Mouse (Mus musculus): ENCODE measurements at regions not wholly inside any gene's neighbourhood (a gene's known extent, or its start where the extent isn't known, plus 50 kb on each side); places are given as distances from the start of the nearest gene placed in this dataset.

DNA sequence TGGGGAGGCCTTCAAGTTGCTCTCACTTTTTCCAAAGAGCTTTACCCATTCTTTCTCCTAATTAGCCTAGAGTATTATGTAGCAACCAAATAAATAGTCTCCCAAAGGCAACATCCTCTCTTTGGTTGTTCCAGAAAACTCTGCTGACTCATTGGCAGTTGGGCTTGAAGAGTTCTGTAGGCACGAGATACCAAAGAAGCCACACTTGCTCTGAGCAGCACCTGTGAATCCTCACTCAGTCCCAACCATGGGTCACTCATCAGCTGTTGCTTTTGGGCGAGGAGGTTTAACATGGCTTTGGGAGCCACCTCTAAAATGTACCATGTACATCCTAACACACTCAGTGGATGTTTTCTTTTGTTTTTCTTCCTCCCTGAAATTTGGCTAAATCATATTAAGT is 197.9 kb upstream of the Egfl6 start:
- no peaks in the 10 kb centered on the region for H3K27me3 ChIP-seq (ENCODE audit: control insufficient read depth)
- H3K9me3 ChIP-seq (ENCODE audit: control insufficient read depth, low read length): no peaks in the 10 kb centered on the region
- TF ChIP-seq GATA1 (IDR thresholded peaks at IDR 0.05; ENCODE audit: low read length): no peak
- TF ChIP-seq TAL1 (IDR thresholded peaks at IDR 0.05; ENCODE audit: low read length): no peak
- no peak overlapping the region for H3K4me3 ChIP-seq (replicated peaks)
- no peaks in the 10 kb centered on the region; the same call in none of the 2 replicates for H3K4me1 ChIP-seq (ENCODE audit: control insufficient read depth)
- H3K36me3 ChIP-seq (ENCODE audit: control insufficient read depth): no peaks in the 10 kb centered on the region

DNA sequence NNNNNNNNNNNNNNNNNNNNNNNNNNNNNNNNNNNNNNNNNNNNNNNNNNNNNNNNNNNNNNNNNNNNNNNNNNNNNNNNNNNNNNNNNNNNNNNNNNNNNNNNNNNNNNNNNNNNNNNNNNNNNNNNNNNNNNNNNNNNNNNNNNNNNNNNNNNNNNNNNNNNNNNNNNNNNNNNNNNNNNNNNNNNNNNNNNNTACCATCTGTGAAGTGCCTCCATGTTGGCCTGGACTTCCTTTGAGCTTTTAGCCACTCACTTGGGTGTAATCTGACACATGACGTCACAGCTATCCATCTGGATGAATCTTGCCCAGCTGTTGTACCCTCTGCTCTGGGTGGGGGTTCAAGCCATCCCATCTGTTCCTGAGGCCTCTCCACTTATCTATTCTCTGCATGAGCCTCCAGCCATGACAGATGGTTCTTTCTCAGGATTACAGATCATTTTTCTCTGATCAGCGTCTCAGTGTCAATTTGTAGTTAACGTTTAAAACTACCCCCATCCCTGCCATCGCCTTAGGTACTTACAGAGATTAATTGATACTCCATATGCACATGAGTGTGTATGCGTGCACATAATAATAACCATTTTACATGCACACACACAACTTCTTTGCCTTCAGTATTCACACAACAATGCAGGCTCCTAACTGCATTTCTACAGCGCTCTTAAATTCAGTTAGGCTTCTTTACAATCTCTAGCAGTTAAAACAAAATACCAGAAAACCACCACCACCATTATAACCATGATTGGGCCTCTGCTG is 194.0 kb upstream of the Egfl6 start:
- TF ChIP-seq TAL1 (IDR thresholded peaks at IDR 0.05; ENCODE audit: low read length) (no peak), GATA1 (IDR thresholded peaks at IDR 0.05; ENCODE audit: low read length) (no peak)
- Histone ChIP-seq H3K4me1 (ENCODE audit: control insufficient read depth) (no peaks in the 10 kb centered on the region; the same call in 1 of the 2 replicates), H3K27me3 (ENCODE audit: control insufficient read depth) (no peaks in the 10 kb centered on the region), H3K9me3 (ENCODE audit: control insufficient read depth, low read length) (no peaks in the 10 kb centered on the region), H3K36me3 (ENCODE audit: control insufficient read depth) (no peaks in the 10 kb centered on the region), H3K4me3 (replicated peaks) (no peak overlapping the region)

DNA sequence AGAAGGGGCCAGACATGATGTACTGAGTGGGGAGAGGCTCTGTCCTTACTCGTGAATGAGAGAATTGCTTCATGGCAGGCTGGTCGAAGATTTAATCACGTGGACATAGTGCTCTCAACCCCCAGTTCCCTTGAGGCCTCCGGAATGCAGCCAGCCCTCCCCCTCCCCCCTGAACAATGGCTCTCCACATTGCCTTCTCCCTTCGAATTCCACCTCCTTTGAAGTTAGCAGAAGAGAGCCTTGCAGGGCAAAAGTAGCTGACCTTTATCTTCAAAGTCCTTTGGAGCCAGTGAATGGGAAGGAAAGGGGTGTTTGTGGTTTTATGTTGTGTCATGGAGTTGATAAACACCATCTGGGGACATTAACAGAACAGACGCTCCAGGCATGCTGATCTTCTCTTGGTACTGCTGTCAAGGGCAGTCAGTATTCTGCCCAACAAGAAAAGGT is 187.9 kb upstream of the Egfl6 start:
- peaks cover 2% of the 10 kb centered on the region; the same call in 1 of the 2 replicates for H3K4me1 ChIP-seq (ENCODE audit: control insufficient read depth)
- TF ChIP-seq TAL1 (IDR thresholded peaks at IDR 0.05; ENCODE audit: low read length): no peak
- no peak for TF ChIP-seq GATA1 (IDR thresholded peaks at IDR 0.05; ENCODE audit: low read length)
- H3K9me3 ChIP-seq (ENCODE audit: control insufficient read depth, low read length): no peaks in the 10 kb centered on the region
- H3K36me3 ChIP-seq (ENCODE audit: control insufficient read depth): no peaks in the 10 kb centered on the region
- no peak overlapping the region for H3K4me3 ChIP-seq (replicated peaks)
- 0 out of 2 replicates have a peak, but pooled peaks cover 2% of the 10 kb centered on the region for H3K27me3 ChIP-seq (ENCODE audit: control insufficient read depth)

DNA sequence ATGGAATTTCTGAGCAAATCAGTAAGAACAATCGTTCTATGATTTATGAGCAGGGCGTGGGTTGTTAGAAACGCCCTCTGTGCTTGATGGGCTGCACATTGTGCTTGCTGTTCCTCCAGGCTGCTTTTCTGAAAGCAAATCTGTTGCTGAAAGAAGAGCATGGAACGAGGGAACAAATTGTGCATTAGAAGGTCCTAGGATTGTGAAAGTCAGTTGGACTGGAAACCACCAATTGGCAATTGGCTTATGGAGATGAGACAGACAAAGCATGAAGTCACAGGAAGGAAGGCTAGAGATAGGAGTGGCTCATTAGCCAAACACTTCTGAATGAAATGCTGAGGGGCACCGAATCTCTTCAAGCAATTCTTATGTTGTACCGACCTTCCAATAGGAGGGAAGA is 181.5 kb upstream of the Egfl6 start:
- Histone ChIP-seq H3K9me3 (ENCODE audit: control insufficient read depth, low read length) (no peaks in the 10 kb centered on the region), H3K27me3 (ENCODE audit: control insufficient read depth) (no peaks in the 10 kb centered on the region), H3K4me3 (replicated peaks) (no peak overlapping the region), H3K36me3 (ENCODE audit: control insufficient read depth) (no peaks in the 10 kb centered on the region), H3K4me1 (ENCODE audit: control insufficient read depth) (peaks cover 2% of the 10 kb centered on the region)
- no peak for TF ChIP-seq GATA1 (IDR thresholded peaks at IDR 0.05; ENCODE audit: low read length)
- TF ChIP-seq TAL1 (IDR thresholded peaks at IDR 0.05; ENCODE audit: low read length): no peak

DNA sequence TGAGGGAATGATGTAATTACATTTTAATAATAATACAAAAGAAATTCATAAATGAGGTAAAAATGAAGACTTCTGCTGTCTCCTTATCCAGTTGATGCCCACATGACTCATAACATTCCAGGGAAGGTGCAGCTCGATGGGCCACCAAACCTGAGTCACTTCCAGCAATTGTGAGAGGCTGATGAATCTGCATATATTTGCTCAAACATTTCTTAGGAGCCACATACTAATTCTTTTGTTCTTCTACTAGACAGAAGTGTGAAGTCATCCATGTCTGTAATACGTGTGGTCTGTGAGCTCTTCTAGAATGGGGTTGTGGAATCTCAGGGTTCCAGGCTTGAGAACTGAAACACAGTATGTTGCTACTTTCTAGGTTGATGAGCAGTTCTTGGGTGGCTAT is 180.1 kb upstream of the Egfl6 start:
- Histone ChIP-seq H3K36me3 (ENCODE audit: control insufficient read depth) (no peaks in the 10 kb centered on the region), H3K4me3 (replicated peaks) (no peak overlapping the region), H3K4me1 (ENCODE audit: control insufficient read depth) (peaks cover 2% of the 10 kb centered on the region), H3K9me3 (ENCODE audit: control insufficient read depth, low read length) (no peaks in the 10 kb centered on the region), H3K27me3 (ENCODE audit: control insufficient read depth) (no peaks in the 10 kb centered on the region)
- TF ChIP-seq GATA1 (IDR thresholded peaks at IDR 0.05; ENCODE audit: low read length) (no peak), TAL1 (IDR thresholded peaks at IDR 0.05; ENCODE audit: low read length) (no peak)

DNA sequence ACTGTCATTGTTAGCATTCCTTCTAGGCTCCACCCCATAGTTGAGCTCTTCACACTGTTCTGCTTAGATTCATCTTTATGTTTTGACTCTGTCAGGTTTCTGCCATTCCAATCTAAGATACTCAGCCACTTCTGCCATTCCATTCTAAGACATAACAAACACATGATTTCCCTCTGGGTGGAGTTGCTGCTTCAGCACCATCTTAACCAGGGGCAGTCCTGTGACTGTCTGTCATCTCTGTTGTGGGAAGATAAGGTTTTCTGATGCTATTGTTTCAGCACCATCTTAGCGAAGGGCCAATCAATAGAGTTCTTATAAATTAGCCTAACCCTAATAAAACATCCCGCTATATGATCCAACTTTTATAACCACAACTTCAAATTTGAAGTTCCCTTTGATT is 176.6 kb upstream of the Egfl6 start:
- H3K36me3 ChIP-seq (ENCODE audit: control insufficient read depth): no peaks in the 10 kb centered on the region
- H3K4me1 ChIP-seq (ENCODE audit: control insufficient read depth): peaks cover 2% of the 10 kb centered on the region
- no peaks in the 10 kb centered on the region for H3K9me3 ChIP-seq (ENCODE audit: control insufficient read depth, low read length)
- TF ChIP-seq GATA1 (IDR thresholded peaks at IDR 0.05; ENCODE audit: low read length): no peak
- TF ChIP-seq TAL1 (IDR thresholded peaks at IDR 0.05; ENCODE audit: low read length): no peak
- no peaks in the 10 kb centered on the region for H3K27me3 ChIP-seq (ENCODE audit: control insufficient read depth)
- H3K4me3 ChIP-seq (replicated peaks): no peak overlapping the region

DNA sequence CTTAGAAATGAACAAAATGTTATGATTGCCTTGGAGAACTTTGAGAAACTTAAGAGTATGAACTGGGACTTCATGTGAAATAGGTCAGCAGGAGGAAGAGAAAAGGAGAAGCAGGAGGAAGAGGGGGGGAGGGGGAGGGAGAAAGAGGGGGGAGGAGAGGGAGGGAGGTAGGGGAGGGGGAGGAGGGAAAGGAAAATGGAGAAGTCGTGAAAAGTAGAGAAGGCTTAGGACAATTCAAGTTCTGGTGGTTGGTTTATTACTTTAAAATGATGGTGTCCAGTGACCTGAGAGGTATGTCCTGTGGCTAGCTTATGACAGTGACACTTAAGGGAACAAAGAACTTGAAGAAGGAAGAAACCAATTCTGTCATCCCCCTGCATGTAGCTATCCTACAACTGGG is 171.6 kb upstream of the Egfl6 start:
- Histone ChIP-seq H3K27me3 (ENCODE audit: control insufficient read depth) (no peaks in the 10 kb centered on the region), H3K36me3 (ENCODE audit: control insufficient read depth) (no peaks in the 10 kb centered on the region), H3K9me3 (ENCODE audit: control insufficient read depth, low read length) (no peaks in the 10 kb centered on the region), H3K4me1 (ENCODE audit: control insufficient read depth) (peaks cover 5% of the 10 kb centered on the region), H3K4me3 (replicated peaks) (no peak overlapping the region)
- TF ChIP-seq TAL1 (IDR thresholded peaks at IDR 0.05; ENCODE audit: low read length) (no peak), GATA1 (IDR thresholded peaks at IDR 0.05; ENCODE audit: low read length) (no peak)

DNA sequence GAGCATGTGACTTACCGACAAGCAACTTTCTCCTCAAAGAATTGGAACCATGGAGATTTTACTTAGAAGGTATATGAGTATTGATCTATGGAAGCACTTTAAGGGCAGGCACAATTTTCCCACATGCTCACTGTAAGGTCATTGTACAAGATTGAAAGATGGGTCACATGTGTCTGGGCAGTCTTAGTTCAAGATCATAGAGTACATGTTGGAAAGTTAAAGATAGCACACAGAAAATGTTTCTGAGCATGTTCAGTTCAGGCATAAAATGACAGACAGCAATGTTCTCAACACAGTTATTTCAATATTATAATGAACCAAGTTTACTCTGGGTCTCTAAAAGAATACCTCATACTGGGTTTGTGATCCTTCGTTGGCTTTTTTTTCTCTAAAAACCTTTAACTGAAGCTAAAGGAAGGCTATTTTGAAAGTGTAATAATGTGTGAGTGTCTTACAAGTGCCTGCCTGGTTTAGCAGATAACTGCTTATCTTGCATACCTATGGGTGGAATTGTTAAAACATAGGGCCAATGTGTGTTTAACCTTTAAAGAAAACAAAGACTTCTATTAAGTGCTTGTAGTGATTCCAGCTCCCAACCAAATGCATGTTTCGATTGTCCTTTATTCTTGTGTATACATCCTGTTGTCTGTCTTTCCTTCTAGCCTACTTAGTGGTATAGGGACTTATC is 169.6 kb upstream of the Egfl6 start:
- TF ChIP-seq TAL1 (IDR thresholded peaks at IDR 0.05; ENCODE audit: low read length) (no peak), GATA1 (IDR thresholded peaks at IDR 0.05; ENCODE audit: low read length) (no peak)
- H3K4me1 ChIP-seq (ENCODE audit: control insufficient read depth): peaks cover 3% of the 10 kb centered on the region; the same call in 1 of the 2 replicates
- H3K4me3 ChIP-seq (replicated peaks): no peak overlapping the region
- no peaks in the 10 kb centered on the region for H3K9me3 ChIP-seq (ENCODE audit: control insufficient read depth, low read length)
- no peaks in the 10 kb centered on the region for H3K27me3 ChIP-seq (ENCODE audit: control insufficient read depth)
- no peaks in the 10 kb centered on the region for H3K36me3 ChIP-seq (ENCODE audit: control insufficient read depth)

DNA sequence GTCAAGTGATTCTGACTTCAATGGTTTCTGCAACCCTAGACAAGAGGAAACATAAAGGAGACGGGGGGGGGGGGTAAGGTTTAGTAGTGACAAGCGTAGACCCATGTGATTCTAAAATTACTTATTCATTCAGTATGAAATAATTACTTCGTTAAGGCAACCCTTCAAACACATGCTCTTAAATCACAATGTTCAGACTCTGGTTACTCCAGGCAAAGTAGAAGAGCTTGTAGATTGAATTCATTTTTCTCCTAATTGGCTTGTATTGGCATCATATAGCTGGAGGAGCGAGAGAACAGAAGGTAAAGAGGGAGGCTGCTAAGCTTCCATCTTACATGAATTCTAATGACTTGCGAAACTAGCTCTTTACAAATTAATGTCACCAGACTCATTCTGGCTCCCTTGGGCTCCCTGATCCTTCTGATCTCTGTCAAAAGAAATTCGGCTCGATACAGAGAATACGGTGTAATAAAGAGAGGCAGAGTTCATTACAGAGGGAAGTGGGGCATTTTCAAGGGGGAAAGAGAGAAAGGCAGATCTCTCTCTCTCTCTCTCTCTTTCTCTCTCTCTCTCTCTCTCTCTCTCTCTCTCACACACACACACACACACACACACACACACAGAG is 163.6 kb upstream of the Egfl6 start:
- no peak overlapping the region for H3K4me3 ChIP-seq (replicated peaks)
- H3K9me3 ChIP-seq (ENCODE audit: control insufficient read depth, low read length): no peaks in the 10 kb centered on the region
- TF ChIP-seq TAL1 (IDR thresholded peaks at IDR 0.05; ENCODE audit: low read length) (no peak), GATA1 (IDR thresholded peaks at IDR 0.05; ENCODE audit: low read length) (no peak)
- H3K36me3 ChIP-seq (ENCODE audit: control insufficient read depth): no peaks in the 10 kb centered on the region
- no peaks in the 10 kb centered on the region for H3K4me1 ChIP-seq (ENCODE audit: control insufficient read depth)
- no peaks in the 10 kb centered on the region for H3K27me3 ChIP-seq (ENCODE audit: control insufficient read depth)

All from erythroblast, embryonic 14.5 days (primary cell).